Mouse (Mus musculus) heart, adult 18-20 months (tissue): Measurements from ENCODE around the gene Olfr1396. TPM values are rescaled to one million over a fixed set of nuclear protein-coding genes. Genes with fewer than 3 reads are reported as not detected.
"Not testable (repeated sequence)": the region's sequence is repeated elsewhere in the genome, so short reads cannot be mapped to it uniquely, and the experiment has no call there.

Experiments used
- DNase-seq, 2 experiments: peaks; one replicate each; pipeline ENCODE4 v3.0.0; 2021 to 2022; ENCODE audit warnings: mixed read lengths in 1 of 2
- total RNA-seq, 2 experiments: library from RNA; stranded (reverse); gene quantifications; 2 replicates each; pipeline ENCODE4 v1.2.3; 2021

Olfr1396 gene
- total RNA-seq, 2 experiments from 2014 or later = 0.59 to 0.65 TPM

DNA sequence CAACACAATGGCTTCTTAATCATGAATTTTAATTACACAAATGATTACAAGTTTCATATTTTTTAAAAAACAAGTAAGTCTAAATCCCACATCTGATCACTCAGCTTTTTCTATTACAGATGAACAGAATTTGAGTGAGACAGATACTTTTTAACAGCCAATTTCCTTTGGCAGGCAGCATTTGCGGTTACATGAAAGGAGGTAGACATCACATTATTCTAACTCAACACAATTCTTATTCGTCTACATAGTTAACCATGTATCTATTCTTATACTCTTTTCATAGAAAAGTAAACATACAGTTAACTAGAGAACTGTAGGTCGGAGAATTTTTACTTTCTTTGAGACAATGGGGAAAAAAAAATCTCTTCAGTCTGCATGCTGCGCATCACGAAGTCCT is 24.1 kb downstream of the Olfr1396 start:
- no peak for DNase-seq

DNA sequence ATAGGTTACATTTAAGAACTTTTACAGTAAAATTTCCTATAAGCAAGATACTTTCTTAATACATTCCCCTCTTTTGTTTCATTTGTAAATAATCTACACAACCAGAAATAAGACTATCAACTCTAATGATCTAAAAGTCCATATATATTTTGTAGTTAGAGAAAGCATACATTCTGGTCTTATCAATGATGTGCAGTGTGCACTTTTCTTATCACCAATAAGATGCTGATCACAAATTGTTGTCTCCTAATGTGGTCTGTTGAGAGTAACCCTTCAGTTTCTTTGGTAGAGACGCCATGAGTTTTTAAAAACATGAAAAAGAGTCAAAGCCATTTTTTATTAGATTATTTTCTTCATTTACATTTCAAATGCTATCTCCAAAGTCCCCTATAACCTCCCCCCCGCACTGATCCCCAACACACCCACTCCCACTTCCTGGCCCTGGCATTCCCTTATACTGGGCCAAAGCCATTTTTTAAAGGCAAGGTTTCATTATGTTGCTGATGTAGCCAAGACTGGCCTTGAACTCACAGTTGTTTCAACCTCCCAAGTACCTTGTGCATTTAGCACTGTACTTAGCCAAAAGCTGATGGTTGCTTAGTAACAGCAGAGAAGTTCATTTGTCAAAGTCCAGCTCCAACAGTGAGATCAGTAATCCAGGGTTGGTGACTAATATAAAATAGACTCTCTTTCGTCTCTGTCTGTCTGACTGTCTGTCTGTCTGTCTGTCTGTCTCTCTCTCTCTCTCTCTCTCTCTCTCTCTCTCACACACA is 24.8 kb downstream of the Olfr1396 start:
- no peak for DNase-seq

DNA sequence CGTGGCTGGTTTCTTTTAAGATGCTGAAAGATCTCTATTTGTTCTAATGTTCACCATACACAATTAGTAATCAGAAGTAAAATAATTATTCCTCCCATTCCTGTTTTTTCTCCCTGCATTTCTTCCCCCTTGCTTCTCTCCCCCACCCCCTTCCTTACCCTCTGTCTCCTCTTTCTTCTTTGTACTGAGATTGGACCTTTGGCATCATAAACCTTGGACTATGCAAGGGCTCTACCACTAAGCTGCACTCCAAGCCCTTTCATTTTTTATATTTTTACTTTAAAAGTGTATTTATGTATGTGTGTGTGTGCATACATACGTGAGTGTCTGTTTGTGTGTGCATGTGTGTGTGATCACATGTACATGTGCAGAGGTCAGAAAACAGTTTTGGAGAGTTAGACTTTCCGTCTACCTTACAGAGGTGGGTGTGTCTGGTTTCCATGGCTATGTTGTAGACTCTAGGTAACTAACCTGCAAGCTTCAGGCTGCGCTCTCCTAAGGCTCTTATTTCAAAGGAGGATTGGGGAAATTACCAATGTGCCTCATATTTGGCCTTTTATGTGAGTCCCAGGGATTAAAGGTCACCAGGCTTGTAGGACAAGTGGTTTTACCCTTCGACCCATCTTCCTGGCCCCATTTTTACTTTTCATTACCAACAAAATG is 25.6 kb downstream of the Olfr1396 start:
- no peak for DNase-seq

DNA sequence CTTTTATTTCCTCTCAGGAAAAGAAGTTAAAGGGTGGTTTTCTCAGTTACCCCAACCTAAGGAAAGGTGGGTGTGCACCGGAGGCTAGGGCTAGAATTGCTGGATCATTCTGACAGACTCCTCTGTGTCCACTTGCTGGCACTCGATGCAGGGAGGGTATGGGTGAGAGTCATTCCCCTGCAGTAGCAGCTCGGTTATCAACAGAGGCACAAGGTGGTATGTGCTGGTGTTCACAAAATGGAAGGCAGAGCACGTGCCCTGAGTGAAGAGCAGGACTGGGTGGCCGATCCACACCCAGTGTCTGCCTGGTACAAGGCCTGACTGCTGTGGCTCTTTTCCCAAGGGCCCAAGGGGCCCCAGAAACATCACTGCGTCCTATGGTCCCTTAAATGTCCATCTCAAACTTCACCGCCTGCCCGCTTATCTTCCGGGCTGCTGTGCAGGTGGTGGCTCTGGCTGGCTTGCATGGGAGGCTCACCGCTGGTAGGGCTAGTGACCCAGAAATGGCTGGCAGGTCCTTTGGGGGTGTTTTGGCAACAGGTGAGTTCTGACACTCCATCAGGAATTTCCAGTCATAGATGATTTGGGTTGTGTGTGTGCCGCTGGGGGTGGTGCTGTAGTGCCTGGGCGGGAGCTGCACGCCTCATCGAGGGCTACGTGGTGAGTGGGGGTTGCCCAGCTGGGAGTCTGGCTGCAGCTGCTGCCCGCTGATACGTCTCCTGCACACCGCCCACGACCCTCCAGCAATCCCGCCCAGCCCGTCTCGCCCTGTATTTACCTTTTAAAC is 26.7 kb downstream of the Olfr1396 start:
- DNase-seq = peak in 1 of 2 experiments; percentile 69

DNA sequence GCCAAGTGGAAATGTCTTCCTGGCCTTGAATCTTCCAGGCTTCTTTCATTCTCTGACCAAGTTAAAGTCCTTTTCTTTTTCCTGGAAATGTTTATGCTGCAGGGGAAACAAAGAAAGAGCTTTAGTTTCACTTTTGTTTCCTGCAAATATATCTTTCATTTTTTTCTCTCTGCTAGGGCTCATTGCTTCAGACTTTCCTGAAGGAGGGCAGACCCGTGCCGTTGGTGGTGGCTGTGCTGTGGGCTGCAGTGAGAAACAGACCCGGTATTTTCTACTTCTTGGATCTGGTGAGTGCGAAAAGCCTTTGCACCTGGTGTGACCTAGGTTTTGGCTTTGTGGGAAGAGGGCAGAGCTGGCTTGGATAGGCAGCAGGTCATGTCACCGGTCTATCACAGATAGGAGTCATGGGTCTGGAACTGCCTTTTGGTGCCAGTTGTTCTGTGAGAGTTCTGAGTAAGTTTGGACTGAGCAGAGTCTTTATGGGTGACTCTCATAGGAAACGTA is 27.8 kb downstream of the Olfr1396 start:
- no peak for DNase-seq

DNA sequence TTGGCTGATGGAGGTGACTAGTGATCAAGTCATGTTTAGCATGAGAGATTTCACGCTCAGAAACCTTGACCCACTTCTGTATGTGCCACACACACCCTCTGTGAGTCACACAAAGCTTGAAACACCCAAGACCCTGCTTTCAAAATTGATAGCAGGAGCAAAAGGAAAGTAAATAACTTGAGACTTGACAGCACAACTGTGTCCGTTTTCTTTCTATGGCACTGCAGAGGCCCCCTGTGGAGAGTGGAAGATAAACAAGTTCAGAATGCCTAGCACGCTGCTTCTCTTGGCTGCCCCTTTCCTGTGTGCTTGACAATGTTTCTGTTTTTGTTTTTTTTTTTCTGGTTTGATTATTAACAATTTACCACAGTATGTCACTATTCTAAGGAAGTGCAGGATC is 29.8 kb downstream of the Olfr1396 start:
- DNase-seq = peak in 1 of 2 experiments; percentile 47

DNA sequence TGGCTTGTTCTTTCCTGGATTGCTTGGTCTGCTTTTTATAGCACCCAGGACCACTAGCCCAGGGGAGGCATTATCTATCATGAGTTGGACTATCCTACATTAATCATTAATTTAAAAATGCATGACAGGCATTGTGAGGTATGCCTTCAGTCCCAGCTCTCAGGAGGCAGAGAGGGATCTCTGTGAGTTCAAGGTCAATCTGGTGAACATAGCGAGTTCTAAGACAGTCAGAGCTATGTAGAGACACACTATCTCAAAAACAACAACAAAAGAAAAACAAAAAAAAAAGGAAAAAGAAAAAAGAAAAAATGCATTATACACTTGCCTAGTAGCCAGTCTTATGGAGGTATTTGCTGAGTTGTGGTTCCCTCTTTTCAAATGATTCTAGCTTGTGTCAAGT is 30.3 kb downstream of the Olfr1396 start:
- DNase-seq = no peak

DNA sequence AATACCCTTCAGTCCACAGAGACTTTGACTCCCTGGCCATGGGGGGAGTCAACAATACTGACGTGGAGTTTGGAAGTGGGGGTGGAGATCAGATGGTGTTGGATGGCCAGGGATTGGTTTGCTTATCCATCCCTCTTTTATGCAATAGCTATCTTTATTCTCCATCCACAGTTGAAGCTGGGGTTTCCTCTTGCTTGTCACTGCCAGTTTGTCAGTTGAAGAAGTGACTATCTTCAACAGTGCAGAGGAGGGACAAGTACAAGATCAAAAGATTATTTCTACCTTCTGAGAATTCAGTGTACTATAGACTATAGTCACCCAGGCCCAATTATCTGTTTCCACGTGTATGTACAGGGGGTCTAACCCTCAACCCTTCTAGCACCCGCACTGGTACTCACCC is 30.9 kb downstream of the Olfr1396 start:
- no peak for DNase-seq

DNA sequence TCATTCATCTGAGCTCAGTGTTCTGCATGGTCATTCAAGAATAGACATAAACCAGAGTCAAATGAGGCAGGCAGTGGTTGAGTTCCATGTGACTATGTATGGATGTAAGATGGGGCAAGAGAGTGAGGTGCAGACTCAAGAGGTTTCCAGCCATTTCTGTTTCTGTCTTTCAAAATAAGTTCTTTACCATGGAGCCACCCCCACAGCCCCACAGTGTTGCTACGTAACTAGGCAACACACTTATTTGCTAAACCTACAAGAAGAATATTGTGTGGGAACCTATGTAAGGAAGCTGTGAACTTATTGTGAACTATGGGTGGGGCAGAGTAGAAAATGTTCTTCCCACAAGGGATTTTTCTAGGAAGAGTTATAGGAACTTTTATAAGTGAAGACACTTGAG is 31.5 kb downstream of the Olfr1396 start:
- DNase-seq = no peak

DNA sequence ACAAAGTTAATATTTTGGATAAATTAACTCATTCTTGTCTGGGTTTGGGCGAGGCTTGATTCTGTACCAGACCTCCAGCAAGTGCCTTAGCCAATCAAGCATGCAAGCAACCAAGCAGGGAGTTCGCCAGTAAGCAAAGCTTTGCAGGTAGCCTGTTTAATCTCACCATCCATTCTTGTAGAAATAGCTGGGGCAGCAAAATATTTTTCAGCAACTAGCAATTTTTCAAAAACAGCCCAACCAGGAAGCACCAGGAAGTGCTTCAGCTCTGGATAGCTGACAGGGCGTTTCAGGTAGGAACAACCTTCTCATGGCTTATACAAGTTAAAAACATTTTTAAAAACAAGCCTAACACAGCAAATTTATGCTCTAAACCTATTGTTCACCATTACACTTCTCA is 32.8 kb downstream of the Olfr1396 start:
- no peak for DNase-seq

DNA sequence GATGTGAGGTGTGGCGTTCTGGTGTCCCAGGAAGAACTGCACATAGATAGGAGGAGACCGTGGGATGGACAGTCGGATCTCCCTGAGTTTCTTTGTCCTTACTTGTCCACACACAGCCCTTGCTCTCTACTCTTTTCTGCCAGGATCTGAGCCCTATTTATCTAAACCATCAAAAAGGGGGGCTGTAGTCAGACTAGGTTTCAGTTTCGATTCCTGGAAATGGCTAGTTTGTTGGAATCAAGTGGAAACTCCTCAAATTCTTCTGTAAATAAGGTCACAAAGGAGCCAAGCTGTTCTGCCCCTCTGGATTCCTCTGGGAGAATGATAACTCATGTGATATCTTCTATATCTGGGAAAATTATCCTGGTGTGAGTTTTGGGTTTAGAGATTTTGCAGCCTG is 33.3 kb downstream of the Olfr1396 start:
- no peak for DNase-seq

DNA sequence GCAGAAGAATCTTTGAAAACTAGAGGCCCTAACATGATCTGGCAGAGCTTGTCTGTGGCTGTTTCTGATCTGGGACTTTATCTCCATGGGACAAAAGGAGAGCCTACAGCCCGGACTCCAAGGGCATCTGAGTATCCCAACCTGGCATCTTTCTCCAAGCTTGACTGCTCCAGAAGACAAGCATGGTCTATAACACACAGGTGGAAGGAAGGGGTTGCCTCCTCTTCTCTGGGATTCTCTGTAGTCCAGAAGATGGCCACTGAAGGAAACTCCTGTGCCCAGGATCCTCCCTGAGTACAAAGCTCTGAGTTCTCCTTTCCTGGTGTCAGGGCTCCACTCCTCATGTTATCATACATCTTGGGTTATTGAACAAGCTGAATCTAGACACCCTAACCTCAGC is 34.0 kb downstream of the Olfr1396 start:
- no peak for DNase-seq

DNA sequence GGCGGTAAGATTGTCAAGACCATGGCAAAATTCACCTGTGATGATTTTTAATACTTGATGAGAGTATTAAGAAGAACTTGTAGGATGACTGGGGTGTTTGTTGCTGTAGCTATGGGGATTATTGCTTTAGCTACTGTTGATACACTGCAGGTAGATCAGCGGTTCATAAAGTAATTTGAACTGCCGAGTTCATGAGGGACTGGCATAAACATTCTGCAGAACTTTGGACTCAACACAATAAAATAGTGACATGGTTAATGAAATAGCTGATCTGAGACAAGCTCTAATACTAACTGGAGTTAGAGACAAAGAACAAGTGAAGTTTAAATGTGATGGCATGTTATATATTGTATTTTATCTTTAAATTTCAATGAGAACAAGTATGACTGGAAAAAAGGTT is 36.0 kb downstream of the Olfr1396 start:
- DNase-seq = no peak

DNA sequence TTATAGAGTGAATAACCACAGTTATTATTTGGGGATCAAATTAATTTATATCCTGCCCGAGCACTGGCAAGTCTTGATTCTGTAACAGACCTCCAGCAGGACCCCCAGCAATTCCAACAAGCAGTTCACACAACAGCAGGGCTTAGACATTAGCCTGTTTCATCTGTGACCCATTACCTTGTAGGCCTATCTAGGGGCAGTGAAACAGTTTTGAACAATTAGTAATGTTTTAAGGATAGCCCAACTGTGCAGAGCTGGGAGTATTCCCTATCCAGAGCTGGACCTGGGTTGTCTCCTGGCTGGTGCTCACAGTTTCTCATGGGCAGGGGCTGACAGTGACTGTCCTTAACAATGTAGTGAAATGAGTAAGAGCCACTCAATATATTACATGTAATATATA is 37.7 kb downstream of the Olfr1396 start:
- DNase-seq = no peak

DNA sequence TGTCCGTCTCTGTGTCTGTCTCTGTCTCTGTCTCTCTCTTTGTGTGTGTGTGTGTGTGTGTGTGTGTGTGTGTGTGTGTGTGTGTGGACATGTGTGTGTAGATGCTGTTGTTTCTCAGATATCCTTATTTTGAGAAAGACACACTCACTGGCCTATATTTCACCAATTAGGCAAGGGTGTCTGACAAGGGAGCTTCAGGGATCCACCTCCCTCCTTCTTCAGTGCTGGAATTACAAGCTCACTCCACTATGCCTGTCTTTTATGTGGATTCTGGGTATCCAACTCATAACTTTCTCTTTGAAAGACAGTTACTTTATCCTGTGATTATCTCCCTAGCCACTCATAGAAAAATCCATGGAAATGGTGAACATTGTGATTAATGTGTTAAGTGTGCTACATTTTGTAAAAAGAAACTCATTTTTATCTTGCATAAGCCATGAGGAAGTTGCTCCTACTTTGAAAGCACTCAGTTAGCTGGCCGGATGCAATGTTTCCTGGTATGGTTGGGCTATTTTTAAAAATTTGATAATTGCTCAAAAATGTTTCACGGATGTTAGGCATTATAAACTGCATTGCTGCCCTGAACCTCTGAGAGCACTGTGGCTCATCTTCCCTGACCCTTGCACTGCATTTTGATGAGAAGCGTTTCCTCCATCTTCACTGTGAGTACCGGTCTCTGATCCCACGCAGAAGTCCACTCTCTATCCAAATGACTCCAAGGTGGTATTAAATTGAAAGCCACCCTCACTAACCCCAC is 38.5 kb downstream of the Olfr1396 start, which contains the start of gene Ifi47:
Gene Ifi47, plus strand, starts transcription at position 587 of the 757 bp plus-strand sequence.
- peak; percentile 46 to 76 for DNase-seq

DNA sequence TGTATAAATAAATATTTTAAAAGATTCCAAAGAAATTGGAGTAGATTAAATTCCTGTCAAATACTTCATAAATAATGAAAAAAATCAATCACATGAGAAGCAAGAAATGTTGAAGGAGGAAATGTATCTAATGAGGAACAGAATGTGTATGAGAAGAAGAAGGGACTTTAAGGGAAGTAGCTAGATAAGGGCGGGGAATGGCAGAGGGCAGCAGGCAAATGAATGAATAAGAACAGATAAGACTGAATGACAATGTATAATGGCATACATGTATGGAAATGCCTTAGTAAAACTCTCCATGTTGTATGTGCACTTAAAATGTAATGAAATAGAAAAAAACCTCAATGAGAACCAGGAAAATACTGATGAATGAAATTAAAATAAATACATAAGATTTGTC is 46.3 kb downstream of the Olfr1396 start:
- DNase-seq = no peak

DNA sequence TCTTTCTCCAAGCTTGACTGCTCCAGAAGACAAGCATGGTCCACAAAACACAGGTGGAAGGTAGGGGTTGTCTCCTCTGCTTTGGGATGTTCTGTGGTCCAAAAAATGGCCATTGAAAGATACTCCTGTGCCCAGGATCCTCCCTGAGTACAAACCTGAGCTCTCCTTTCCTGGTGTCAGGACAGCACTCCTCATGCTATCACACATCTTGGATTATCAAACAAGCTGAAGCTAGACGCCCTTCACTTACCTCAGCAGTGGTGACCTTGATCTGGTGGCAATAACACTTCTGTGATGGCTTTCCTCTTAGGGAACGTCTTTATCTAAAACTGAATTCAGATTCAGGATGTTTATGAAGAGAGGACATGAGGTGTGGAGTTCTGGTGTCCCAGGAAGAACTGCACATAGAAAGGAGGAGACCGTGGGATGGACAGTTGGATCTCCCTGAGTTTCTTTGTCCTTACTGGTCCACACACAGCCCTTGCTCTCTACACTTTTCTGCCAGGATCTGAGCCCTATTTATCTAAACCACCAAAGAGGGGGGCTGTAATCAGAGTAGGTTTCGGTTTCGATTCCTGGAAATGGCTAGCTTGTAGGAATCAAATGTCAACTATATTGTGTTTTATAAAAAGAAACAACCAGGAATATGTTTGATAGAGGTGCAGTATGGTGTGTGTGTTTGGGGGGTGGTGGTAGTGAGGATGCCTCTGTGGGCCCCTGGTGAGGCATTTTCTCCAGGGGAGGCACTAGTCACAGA is 50.8 kb downstream of the Olfr1396 start, which contains the start of gene Tgtp2:
Gene Tgtp2, minus strand, starts transcription at position 494 of the 757 bp plus-strand sequence.
- peak; percentile 52 to 59 for DNase-seq

DNA sequence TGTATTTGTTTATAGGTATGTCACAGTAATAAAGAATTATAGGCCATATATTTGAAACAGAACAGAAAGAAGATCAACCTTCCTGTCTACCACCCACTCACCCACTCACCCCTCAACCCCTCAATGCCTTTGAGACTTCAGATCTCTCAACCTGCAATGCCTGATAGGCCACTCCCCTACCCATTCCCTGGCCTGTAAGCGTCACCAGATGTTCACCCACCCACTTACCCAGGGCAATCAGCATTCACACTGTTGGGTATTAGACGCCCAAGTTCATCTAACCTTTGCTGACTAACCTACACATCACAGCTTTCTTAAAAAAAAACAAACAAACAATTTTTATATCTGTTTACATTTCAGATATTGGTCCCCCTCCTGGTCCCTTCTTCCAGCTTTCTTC is 52.8 kb downstream of the Olfr1396 start:
- not testable (repeated sequence) for DNase-seq

DNA sequence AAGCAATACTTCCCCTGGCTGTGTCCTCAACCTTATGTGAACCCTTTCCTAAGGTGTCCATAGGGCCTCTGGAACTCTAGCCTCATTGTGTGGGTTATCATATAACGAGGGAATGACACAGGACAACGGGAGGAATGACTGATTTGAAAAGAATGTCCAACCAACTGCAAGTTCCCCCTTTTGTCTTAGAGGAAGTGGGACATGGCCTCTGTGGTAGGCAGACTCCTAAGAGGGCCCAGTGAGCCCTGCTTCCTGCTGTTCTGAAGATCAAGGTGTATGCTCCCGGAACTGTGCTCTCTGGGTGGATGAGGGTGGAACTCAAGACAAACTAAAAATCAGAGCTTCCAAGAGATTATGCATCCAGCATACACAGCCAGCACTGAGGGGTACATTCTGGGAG is 54.6 kb downstream of the Olfr1396 start:
- not testable (repeated sequence) for DNase-seq
